ENCODE assay signal across 10 mouse cellular contexts in the genomic region with DNA sequence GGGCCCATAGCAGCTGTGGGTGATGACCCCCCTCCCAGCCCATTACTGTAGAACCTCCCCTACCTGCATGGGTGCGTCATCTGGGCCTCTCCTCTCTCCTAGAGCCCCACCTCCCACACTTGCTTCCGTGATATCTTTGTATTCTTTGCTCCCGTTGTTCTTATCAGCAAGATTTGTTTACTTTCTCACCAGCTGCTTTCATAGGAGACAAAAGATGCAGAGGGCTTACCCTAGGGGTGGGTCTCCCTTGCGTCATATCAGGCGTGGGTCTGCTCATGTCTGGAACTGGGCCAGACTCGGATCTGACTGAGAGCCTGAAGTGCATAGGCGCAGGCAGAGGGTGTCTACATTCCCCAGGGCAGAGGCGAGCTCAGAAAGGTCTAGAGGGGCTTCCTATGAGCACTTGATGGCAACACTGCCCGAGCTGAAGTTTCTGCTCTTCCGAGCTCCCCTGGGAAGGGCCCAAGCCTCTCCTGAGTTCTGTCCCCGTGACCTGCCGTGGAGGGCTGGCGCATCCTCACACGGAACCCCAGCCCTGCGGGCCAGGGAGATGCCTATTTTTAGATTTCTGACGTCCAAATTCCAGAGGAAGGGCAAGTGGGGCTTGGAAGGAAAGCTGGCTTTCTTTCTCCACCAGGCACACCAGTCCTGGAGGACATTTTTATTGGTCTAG. TPM values are rescaled to one million over a fixed set of nuclear protein-coding genes. Genes with fewer than 3 reads are reported as not detected.
DNase-seq lines count a peak whose midpoint lies in the region; ATAC-seq and TF ChIP-seq lines count a peak whose summit lies in the region.
"Had no signal": no experiment of that assay in that cellular context is flagged by ENCODE, and none has a peak within 500 bp of the region (broad histone marks: within the 10 kb centered on the region; RNA-seq: fewer than 3 reads in every experiment).

No protein-coding gene starts in this region.

- ATAC-seq in kidney, embryonic 15.5 days (replicated peaks; ENCODE audit: low FRiP score): no peak

- H3K9me3 ChIP-seq in kidney, embryonic 15.5 days (replicated peaks): no peaks in the 10 kb centered on the region
- H3K9me3 ChIP-seq: liver, embryonic 13.5 days had no signal

- peaks cover 19% of the 10 kb centered on the region for H3K4me1 ChIP-seq in kidney, embryonic 15.5 days
- peaks cover 5% of the 10 kb centered on the region for H3K4me1 ChIP-seq in heart, adult 2 months (ENCODE audit: control insufficient read depth, insufficient read depth, low read length)
- peaks cover 32% of the 10 kb centered on the region for H3K4me1 ChIP-seq in small intestine, adult 2 months (ENCODE audit: control insufficient read depth, insufficient read depth, insufficient read length, low read length)

- H3K9ac ChIP-seq in kidney, embryonic 15.5 days: no peak overlapping the region
- peak overlapping the region; percentile 53 for H3K9ac ChIP-seq in heart, adult 2 months (ENCODE audit: low read depth, low read length)
- H3K9ac ChIP-seq: liver, embryonic 13.5 days had no signal

- WGBS in kidney, embryonic 15.5 days: 50% methylated on average over 16 of the region's 16 CpGs
- 8% methylated on average over 16 of the region's 16 CpGs for WGBS in heart, adult 2 months
- WGBS in small intestine, adult 2 months: 11% methylated on average over 16 of the region's 16 CpGs

- peak; percentile 71 for TF ChIP-seq POLR2A in heart, adult 2 months (IDR thresholded peaks at IDR 0.05; ENCODE audit: insufficient read depth, low read depth, low read length)
- no peak for TF ChIP-seq POLR2A in small intestine, adult 2 months (IDR thresholded peaks at IDR 0.05; ENCODE audit: low read depth, low read length)

- intact Hi-C loops in heart, adult 2 months (cut with DNase I): no loop called here

- no peak for TF ChIP-seq CTCF in heart, adult 2 months (IDR thresholded peaks at IDR 0.05)
- no peak for TF ChIP-seq CTCF in small intestine, adult 2 months (IDR thresholded peaks at IDR 0.05; ENCODE audit: extremely low read depth, insufficient read length, insufficient replicate concordance, low read depth, low read length)

- H3K36me3 ChIP-seq in kidney, embryonic 15.5 days: no peaks in the 10 kb centered on the region
- H3K36me3 ChIP-seq in heart, adult 2 months (ENCODE audit: control insufficient read depth, insufficient read depth, low read length): no peaks in the 10 kb centered on the region
- no peaks in the 10 kb centered on the region for H3K36me3 ChIP-seq in small intestine, adult 2 months (ENCODE audit: control insufficient read depth, insufficient read depth, low read length)
- H3K36me3 ChIP-seq: liver, embryonic 13.5 days had no signal

- peaks cover 7% of the 10 kb centered on the region; the same call in 1 of the 2 replicates for H3K27me3 ChIP-seq in kidney, embryonic 15.5 days
- no peaks in the 10 kb centered on the region for H3K27me3 ChIP-seq in heart, adult 2 months (ENCODE audit: control insufficient read depth, insufficient read depth, low read length)
- no peaks in the 10 kb centered on the region for H3K27me3 ChIP-seq in small intestine, adult 2 months (ENCODE audit: control insufficient read depth, insufficient read depth, low read length)

- no peak overlapping the region for H3K27ac ChIP-seq in kidney, embryonic 15.5 days
- H3K27ac ChIP-seq in heart, adult 2 months: peak overlapping the region; percentile 93
- H3K27ac ChIP-seq in small intestine, adult 2 months (ENCODE audit: insufficient read depth, low read depth, low read length): peak overlapping the region; percentile 62
- H3K27ac ChIP-seq: liver, embryonic 13.5 days had no signal

- H3K4me2 ChIP-seq in kidney, embryonic 15.5 days: no peak overlapping the region
- H3K4me2 ChIP-seq: liver, embryonic 13.5 days had no signal

- TF ChIP-seq EP300 in heart, adult 2 months (IDR thresholded peaks at IDR 0.05; ENCODE audit: insufficient read depth, low read depth, low read length): 0 out of 2 replicates have a peak, but pooled peaks have one; percentile 50

- H3K4me3 ChIP-seq in kidney, embryonic 15.5 days (replicated peaks): no peak overlapping the region
- peak overlapping the region; percentile 47 for H3K4me3 ChIP-seq in heart, adult 2 months
- peak overlapping the region; percentile 22 for H3K4me3 ChIP-seq in small intestine, adult 2 months (ENCODE audit: low read depth, low read length)
- H3K4me3 ChIP-seq: liver, embryonic 13.5 days had no signal

- no peaks in the 10 kb centered on the region for H3K79me2 ChIP-seq in heart, adult 2 months (replicated peaks; ENCODE audit: control insufficient read depth, insufficient read depth, low read length)

- peak; percentile 32 for DNase-seq in kidney, adult 18-20 months
- peak; percentile 63 to 81 for DNase-seq in heart, adult 2 months
- DNase-seq in kidney, postnatal 10 days: peak; percentile 52
- DNase-seq in cerebellum, adult 9-10 months: no peak
- DNase-seq in ovary, postnatal 14 days (ENCODE audit: low spot score): no peak
- DNase-seq in spleen, postnatal 4 days (ENCODE audit: low spot score in 2 of 2): no peak
- DNase-seq: embryo, embryonic 11 days; liver, embryonic 13.5 days had no signal

RNA-seq across cellular contexts. Expression of a gene that starts 4.4 kb away (rescaled TPM):
- polyA plus RNA-seq in kidney, embryonic 15.5 days (2015; fragmentation: Nextera tagmentation; extraction: Ambion mirVana): 2.3 and 3.0 TPM in 2 replicates
- total RNA-seq in heart, adult 2 months (2021): 10 to 100 TPM; 27.9 to 33.2 TPM
- polyA plus RNA-seq in heart, adult 2 months (2012; rRNA removed): 39.0 and 41.4 TPM in 2 replicates
- polyA plus RNA-seq in small intestine, adult 2 months (2012; rRNA removed): 33.8 and 34.5 TPM in 2 replicates

RNA-seq across cellular contexts. Expression of a gene that starts 29.3 kb away (rescaled TPM):
- 1.6 and 2.7 TPM in 2 replicates for polyA plus RNA-seq in kidney, embryonic 15.5 days (2015; fragmentation: Nextera tagmentation; extraction: Ambion mirVana)
- total RNA-seq in heart, adult 2 months (2021): under 1 TPM in 1 of 2 experiments, not detected in 1; 0.07 TPM
- 0.59 TPM in 1 of 2 replicates, not detected in the other for polyA plus RNA-seq in heart, adult 2 months (2012; rRNA removed)
- polyA plus RNA-seq in small intestine, adult 2 months (2012; rRNA removed): 3.0 and 4.8 TPM in 2 replicates

RNA-seq across cellular contexts. Expression of a gene that starts 35.1 kb away (rescaled TPM):
- 0.05 TPM in 1 of 2 replicates, not detected in the other for polyA plus RNA-seq in kidney, embryonic 15.5 days (2015; fragmentation: Nextera tagmentation; extraction: Ambion mirVana)
- under 1 TPM; 0.05 to 0.23 TPM for total RNA-seq in heart, adult 2 months (2021)
- 0.33 and 0.41 TPM in 2 replicates for polyA plus RNA-seq in heart, adult 2 months (2012; rRNA removed)
- polyA plus RNA-seq in small intestine, adult 2 months (2012; rRNA removed): 0.38 and 0.82 TPM in 2 replicates
- polyA plus RNA-seq: liver, embryonic 13.5 days had no signal

RNA-seq across cellular contexts. Expression of a gene that starts 58.0 kb away (rescaled TPM):
- polyA plus RNA-seq in kidney, embryonic 15.5 days (2015; fragmentation: Nextera tagmentation; extraction: Ambion mirVana): not detected in 2 replicates
- total RNA-seq in heart, adult 2 months (2021): not detected
- not detected in 2 replicates for polyA plus RNA-seq in heart, adult 2 months (2012; rRNA removed)
- polyA plus RNA-seq in small intestine, adult 2 months (2012; rRNA removed): 0.27 and 0.96 TPM in 2 replicates
- polyA plus RNA-seq: liver, embryonic 13.5 days had no signal

Comparison
In these comparisons a context has a peak if more than half of its experiments do, and no peak if none do; other contexts are left out.
1. DNase-seq: peak in kidney, adult 18-20 months (single experiment), heart, adult 2 months (2 of 2) and kidney, postnatal 10 days (single experiment); none in cerebellum, adult 9-10 months (single experiment), ovary, postnatal 14 days (single experiment) and spleen, postnatal 4 days (0 of 2).